Mouse (Mus musculus) retina, adult 2 months (tissue): Measurements from ENCODE around the gene Fstl4.
"Not testable (repeated sequence)": the region's sequence is repeated elsewhere in the genome, so short reads cannot be mapped to it uniquely, and the experiment has no call there.

Experiments used
- DNase-seq: peaks from one replicate; pipeline ENCODE4 v3.0.0-alpha.2; 2012; ENCODE audit warnings: low read depth, low spot score

The Fstl4 gene

GRCm38 (mm10) chr11:53085858-53086565, 321.6 kb downstream of the Fstl4 start:
- DNase-seq: no peak

DNA sequence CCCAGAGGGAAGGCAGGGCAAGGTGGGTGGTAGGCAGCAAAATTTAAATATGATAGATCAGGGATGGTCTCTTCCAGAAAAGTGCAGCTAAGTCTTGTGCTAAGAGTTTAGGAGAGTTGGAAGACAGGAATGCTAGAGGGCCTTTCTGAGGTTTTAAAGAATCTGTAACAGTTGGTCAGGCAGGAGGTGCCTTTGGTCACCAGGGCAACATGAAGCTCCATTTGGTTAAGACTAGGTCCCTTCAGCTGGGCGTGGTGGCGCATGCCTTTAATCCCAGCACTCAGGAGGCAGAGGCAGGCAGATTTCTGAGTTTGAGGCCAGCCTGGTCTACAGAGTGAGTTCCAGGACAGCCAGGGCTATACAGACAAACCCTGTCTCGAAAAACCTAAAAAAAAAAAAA, 323.5 kb downstream of the Fstl4 start:
- DNase-seq: not testable (repeated sequence)

GRCm38 (mm10) chr11:53091596-53091995, 327.2 kb downstream of the Fstl4 start:
- no peak for DNase-seq

DNA sequence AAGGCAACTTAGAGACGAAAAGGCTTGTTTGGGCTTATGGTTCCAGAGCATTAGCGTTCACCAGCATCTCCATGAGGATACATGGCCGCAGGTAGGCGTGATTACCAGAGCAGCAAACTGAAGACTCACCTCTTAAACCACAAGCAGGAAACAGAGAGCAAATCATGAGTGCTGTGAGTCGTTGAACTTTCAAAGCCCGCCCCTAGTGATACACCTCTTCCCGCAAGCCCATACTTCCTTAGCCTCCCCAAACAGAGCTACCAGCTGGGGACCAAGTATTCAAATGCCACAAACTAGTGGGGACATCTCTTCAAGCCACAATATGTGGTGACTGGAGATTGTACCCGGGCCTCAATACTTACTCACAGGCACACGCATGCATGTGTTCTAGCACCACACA, 332.4 kb downstream of the Fstl4 start:
- no peak for DNase-seq

GRCm38 (mm10) chr11:53097331-53097730, 332.9 kb downstream of the Fstl4 start:
- no peak for DNase-seq

GRCm38 (mm10) chr11:53097870-53098269, 333.4 kb downstream of the Fstl4 start:
- no peak for DNase-seq

GRCm38 (mm10) chr11:53098780-53099198, 334.4 kb downstream of the Fstl4 start:
- DNase-seq: no peak

DNA sequence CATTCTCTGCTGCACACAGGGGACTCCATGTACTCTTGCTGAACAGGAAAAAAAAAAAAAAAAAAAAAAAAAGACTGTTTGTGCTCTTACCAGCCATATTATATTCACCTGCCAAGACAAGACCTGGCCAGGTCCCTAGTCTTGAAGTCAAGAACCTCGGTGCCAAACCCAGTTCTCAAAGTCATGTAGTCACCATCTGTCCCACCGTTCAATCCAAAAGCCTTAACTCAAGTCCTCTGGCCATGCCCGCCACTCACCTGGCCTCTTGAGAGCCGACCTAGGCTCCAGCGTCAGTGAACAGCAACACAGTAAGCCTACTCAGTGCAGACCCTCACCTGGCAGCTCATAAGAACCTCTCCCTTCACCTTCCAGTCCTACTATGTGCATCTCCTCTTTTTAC, 334.9 kb downstream of the Fstl4 start:
- no peak for DNase-seq

DNA sequence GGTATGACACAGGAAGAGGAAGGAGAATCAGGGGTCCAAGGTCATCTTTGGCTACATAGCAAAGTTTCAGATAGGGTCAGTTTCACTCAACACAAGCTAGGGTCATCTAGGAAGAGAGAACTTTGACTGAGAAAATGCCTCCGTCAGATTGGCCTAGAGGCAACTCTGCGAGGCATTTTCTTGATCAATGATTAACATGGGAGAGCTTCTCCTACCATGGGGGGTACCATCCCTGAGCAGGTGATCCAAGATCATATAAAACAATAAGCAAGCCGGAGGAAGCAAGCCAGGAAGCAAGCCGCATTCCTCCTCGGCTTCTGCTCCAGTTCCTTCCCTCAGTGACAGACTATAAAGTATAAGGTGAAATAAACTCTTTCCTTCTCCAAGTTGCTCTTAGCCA, 337.3 kb downstream of the Fstl4 start:
- DNase-seq: no peak

DNA sequence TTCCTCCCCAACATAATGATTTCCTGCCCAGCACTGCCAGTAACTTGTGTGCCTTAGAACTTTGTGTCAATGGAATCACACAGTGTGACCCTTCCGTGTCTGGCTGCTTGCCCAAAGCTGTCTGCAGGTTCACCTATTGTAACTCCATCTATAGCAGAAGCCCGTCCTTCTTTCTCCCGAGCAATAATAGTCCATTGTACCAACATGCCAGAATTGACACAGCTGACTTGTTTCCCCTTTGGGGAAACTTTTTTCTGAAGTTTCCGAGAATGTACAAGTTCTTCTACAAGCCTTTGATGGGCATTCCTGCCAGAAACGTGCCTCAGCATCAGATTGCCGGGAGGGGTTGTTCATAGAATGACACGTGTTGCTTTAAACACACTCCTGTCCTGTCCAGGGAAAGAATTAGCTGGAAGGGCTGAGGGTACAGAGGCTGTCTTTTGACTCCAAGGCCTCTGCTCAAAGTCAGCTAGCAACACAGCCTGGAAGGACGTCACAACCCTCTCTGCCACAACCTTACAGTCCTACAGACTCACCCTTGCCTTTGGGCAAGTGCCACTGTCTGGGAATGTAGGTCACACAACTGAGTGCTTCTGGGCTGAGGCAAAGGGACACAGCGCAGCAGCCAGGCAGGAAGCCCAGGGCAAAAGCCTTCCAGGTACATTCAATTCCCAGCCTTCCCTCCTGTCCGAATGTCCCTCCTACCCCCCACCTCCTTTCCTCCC, 339.3 kb downstream of the Fstl4 start:
- no peak for DNase-seq

DNA sequence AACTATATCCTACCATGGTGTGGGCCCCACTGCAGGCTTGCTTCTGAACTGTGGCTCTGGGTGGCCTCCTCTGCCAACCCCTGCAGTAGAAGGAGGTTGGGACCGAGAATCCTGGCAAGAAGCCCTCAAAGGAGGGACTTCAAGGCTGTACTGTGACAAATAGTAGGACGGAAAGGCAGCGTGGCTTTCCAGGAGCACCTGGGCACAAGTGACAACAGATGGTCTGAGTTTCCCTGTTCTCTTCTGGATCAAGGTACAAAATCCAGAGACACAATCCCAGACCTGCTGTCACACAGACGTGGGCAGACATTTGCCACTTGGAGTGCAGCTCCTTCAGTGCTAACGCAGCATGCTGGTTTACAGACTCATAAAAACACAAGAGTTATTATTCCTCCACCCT, 343.3 kb downstream of the Fstl4 start:
- no peak for DNase-seq

- no peak for DNase-seq
Observed at GRCm38 (mm10) chr11:53108798-53109197, 344.4 kb downstream of the Fstl4 start.

GRCm38 (mm10) chr11:53109701-53110467, 345.4 kb downstream of the Fstl4 start:
- no peak for DNase-seq

GRCm38 (mm10) chr11:53115711-53116110, 351.3 kb downstream of the Fstl4 start:
- no peak for DNase-seq

DNA sequence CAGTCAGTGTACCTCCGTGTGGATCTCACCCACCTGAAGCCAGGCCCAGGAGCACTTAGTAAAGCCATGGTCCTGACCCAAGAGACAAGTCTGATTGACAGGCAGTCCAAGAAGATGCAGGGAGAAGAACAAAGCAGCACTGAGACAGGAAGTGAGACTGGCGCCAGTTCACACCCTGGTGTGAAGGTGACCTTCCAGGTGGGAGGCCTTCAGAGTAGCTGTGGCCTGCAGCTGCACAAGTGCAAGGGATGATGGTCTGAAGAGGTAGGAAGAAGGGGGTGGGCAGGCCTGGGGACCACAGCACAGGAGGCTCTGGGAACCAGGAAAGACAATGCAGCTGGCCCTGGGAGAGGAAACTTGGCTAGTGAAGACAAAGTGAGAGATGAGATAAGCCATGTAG, 351.9 kb downstream of the Fstl4 start:
- no peak for DNase-seq

GRCm38 (mm10) chr11:53118226-53118965, 354.0 kb downstream of the Fstl4 start:
- DNase-seq: no peak

GRCm38 (mm10) chr11:53119966-53120365, 355.5 kb downstream of the Fstl4 start:
- no peak for DNase-seq

- DNase-seq: no peak
Observed at GRCm38 (mm10) chr11:53121208-53121607, 356.8 kb downstream of the Fstl4 start.

- no peak for DNase-seq
Observed at GRCm38 (mm10) chr11:53124799-53125198, 360.4 kb downstream of the Fstl4 start.

GRCm38 (mm10) chr11:53126660-53127059, 362.2 kb downstream of the Fstl4 start:
- DNase-seq: no peak

GRCm38 (mm10) chr11:53128661-53129060, 364.2 kb downstream of the Fstl4 start:
- no peak for DNase-seq
